Mouse (Mus musculus) midbrain, postnatal 0 days (tissue): ENCODE measurements at regions not wholly inside any gene's neighbourhood (a gene's known extent, or its start where the extent isn't known, plus 50 kb on each side); places are given as distances from the start of the nearest gene placed in this dataset.

ENCODE experiments used
- ATAC-seq: fragments of 200-750 bp; cut with Nextera tagmentation; 2 replicates; pipeline ENCODE4 v1.8.0; 2017; ENCODE audit warnings: moderate number of reproducible peaks, mild to moderate bottlenecking, moderate TSS enrichment, moderate library complexity; ENCODE audit not compliant: low FRiP score
- DNase-seq: peaks from one replicate; pipeline ENCODE4 v3.0.0-alpha.2; 2015; ENCODE audit warnings: low spot score
- H3K27ac ChIP-seq: fragments of 300-500 bp; sonication (generic); 2 replicates; pipeline ENCODE4 v1.5.1; 2014; ENCODE audit warnings: low read depth, mild to moderate bottlenecking, low read length, mixed read lengths
- H3K27me3 ChIP-seq: fragments of 300-500 bp; sonication (generic); 2 replicates; pipeline ENCODE4 v1.6.1; 2014; ENCODE audit warnings: low read length, control low read depth, mixed read lengths; ENCODE audit not compliant: insufficient read depth
- H3K36me3 ChIP-seq: fragments of 300-500 bp; sonication (generic); 2 replicates; pipeline ENCODE4 v1.6.1; 2014; ENCODE audit warnings: low read length, control low read depth, mixed read lengths; ENCODE audit not compliant: insufficient read depth
- H3K4me1 ChIP-seq: fragments of 300-500 bp; sonication (generic); 2 replicates; pipeline ENCODE4 v1.6.1; 2014; ENCODE audit warnings: mild to moderate bottlenecking, control low read depth, antibody characterized with exemption, low read length, mixed read lengths; ENCODE audit not compliant: insufficient read depth
- H3K4me2 ChIP-seq: fragments of 300-500 bp; sonication (generic); 2 replicates; pipeline ENCODE4 v1.6.1; 2014; ENCODE audit warnings: low read depth, mild to moderate bottlenecking, low read length, mixed read lengths; ENCODE audit not compliant: poor library complexity, severe bottlenecking
- H3K4me3 ChIP-seq: fragments of 300-500 bp; sonication (generic); 2 replicates; pipeline ENCODE4 v1.5.1; 2014; ENCODE audit warnings: low read depth, mild to moderate bottlenecking, low read length, moderate library complexity
- H3K9ac ChIP-seq: fragments of 300-500 bp; sonication (generic); replicated peaks from 2 replicates; pipeline ENCODE4 v1.6.1; 2014; ENCODE audit warnings: mild to moderate bottlenecking, low read length, moderate library complexity, mixed read lengths; ENCODE audit not compliant: poor library complexity, severe bottlenecking
- H3K9me3 ChIP-seq: fragments of 300-500 bp; sonication (generic); 2 replicates; pipeline ENCODE4 v1.6.1; 2016; ENCODE audit warnings: low read length, control low read depth
- CTCF ChIP-seq: IDR thresholded peaks from 2 replicates; pipeline ENCODE4 v1.5.1; 2016; ENCODE audit warnings: antibody characterized with exemption, mild to moderate bottlenecking
- WGBS: fragments of 180-500 bp; shearing (Covaris S2); extraction: QIAGEN DNeasy Blood & Tissue Kit; methylation state at CpG from one replicate; pipeline ENCODE4 v1.1.7; 2014; 5-methylcytosine and 5-hydroxymethylcytosine counted together

DNA sequence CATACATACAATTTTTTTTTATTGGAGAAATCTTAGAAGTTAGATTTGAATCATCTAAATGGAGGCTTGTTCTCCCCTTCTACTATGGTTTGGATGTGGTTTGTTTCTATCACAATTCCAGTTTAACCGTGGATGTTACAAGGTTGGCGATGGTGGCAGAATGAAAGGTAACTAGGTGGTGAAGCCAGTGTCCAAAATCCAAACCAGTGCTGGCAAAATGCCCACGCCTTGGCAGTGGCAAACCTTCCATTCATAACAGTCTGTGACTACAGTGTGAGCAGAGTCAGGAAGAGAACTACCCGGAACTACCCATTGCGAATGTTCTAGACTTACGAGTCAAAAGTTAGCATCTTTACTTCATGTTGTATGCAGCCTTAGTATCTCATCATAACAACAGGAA is 163.6 kb upstream of the Ccdc122 start:
- Histone ChIP-seq H3K4me1 (0 out of 2 replicates have a peak, but pooled peaks cover 6% of the 10 kb centered on the region), H3K36me3 (no peaks in the 10 kb centered on the region), H3K9ac (no peak overlapping the region), H3K4me3 (no peak overlapping the region), H3K4me2 (no peak overlapping the region), H3K9me3 (no peaks in the 10 kb centered on the region), H3K27ac (no peak overlapping the region), H3K27me3 (no peaks in the 10 kb centered on the region)
- no peak for ATAC-seq
- DNase-seq: no peak
- no peak for TF ChIP-seq CTCF
- WGBS: 98% methylated on average over 6 of the region's 6 CpGs

DNA sequence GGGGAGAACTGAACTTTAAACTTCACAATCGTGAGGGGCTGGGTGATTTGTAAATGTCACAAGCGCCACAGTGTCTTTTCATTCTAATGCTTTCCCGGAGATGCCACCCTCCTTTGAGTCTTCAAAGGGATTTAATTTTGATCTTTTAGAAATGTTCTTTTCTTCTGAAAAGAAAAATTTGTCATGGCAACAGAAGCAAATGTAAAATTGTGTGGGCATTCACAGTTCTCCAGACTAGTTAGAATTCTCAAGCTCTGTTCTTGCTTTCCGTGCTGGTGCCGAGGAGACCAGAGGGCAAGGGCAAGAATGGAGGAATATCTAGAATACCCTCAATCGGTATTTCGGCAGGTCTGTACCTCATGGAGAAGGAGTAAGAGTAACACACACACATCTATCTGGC is 164.1 kb upstream of the Ccdc122 start:
- H3K9ac ChIP-seq: no peak overlapping the region
- 76% methylated on average over 7 of the region's 7 CpGs for WGBS
- ATAC-seq: no peak
- 0 out of 2 replicates have a peak, but pooled peaks cover 6% of the 10 kb centered on the region for H3K4me1 ChIP-seq
- no peak overlapping the region for H3K4me2 ChIP-seq
- no peaks in the 10 kb centered on the region for H3K27me3 ChIP-seq
- DNase-seq: no peak
- no peak overlapping the region for H3K4me3 ChIP-seq
- H3K27ac ChIP-seq: no peak overlapping the region
- no peaks in the 10 kb centered on the region for H3K9me3 ChIP-seq
- no peaks in the 10 kb centered on the region for H3K36me3 ChIP-seq
- TF ChIP-seq CTCF: no peak

DNA sequence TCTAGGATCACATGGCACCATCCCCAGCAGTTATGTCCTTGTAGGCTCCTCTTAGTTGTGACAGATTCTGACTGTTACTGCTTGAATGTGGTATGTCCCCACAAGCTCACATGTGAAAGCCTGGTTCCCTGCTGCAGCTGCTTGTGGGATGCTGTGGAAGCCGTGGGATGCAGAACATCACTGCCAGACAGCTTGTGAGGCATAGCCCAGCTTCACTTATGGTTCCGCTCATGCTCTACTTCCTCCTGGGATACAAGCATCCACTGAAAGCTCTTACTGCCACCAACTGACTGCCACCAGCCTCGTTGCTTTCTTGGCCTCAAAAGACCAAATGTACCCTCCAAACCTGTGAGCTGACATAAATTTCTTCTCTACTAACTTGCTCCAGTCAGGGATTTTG is 167.7 kb upstream of the Ccdc122 start:
- DNase-seq (no peak), ATAC-seq (no peak)
- Histone ChIP-seq H3K9ac (no peak overlapping the region), H3K9me3 (no peaks in the 10 kb centered on the region), H3K4me1 (no peaks in the 10 kb centered on the region), H3K4me3 (no peak overlapping the region), H3K27me3 (no peaks in the 10 kb centered on the region), H3K36me3 (no peaks in the 10 kb centered on the region), H3K27ac (no peak overlapping the region), H3K4me2 (no peak overlapping the region)
- no peak for TF ChIP-seq CTCF
- 93% methylated on average over 3 of the region's 3 CpGs for WGBS

DNA sequence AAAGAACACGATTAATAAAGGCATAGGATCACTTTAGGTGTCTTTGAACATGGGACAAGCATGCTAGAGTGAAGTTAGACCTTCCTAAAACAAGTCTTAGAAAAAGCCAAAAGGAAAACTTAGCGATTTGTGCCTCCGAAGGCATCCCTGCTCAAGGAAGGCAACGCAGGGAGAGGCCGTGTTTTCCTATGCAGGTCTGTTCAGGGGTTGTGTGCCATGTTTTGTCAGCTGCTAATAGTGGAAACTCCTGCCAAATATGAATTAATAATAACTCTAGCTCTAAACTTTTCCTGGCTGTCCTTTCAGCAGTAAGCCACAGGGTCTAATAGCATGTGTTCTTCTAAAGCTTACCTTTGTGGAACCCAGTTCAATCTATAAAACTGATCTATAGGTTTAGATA is 168.4 kb upstream of the Ccdc122 start:
- Histone ChIP-seq H3K9me3 (no peaks in the 10 kb centered on the region), H3K36me3 (no peaks in the 10 kb centered on the region), H3K4me3 (no peak overlapping the region), H3K4me1 (no peaks in the 10 kb centered on the region), H3K27ac (no peak overlapping the region), H3K27me3 (no peaks in the 10 kb centered on the region), H3K4me2 (no peak overlapping the region), H3K9ac (no peak overlapping the region)
- WGBS: 88% methylated on average over 5 of the region's 5 CpGs
- no peak for TF ChIP-seq CTCF
- DNase-seq (no peak), ATAC-seq (no peak)

DNA sequence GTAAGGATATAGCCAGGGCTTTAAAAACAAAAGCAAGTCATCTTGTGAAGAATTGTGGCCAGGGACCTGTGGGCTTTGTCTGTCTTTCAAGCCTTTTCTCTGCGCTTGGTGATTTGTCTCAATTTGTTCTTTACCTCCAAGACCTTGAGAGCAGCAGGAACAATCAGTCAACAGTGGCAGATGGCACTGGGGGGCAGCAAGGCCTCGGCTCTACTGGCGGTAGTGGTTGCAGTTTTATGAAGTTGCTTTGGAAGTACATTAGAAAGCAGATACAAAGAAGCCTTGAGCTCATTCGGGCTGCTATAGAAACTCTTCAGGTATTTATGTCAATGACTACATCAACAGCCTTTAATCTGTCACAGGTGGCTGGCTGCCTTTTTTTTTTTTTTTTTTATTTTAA is 171.9 kb upstream of the Ccdc122 start:
- Histone ChIP-seq H3K4me3 (no peak overlapping the region), H3K9ac (no peak overlapping the region), H3K36me3 (no peaks in the 10 kb centered on the region), H3K27me3 (no peaks in the 10 kb centered on the region), H3K4me2 (no peak overlapping the region), H3K4me1 (no peaks in the 10 kb centered on the region), H3K9me3 (no peaks in the 10 kb centered on the region), H3K27ac (no peak overlapping the region)
- no peak for TF ChIP-seq CTCF
- WGBS: 48% methylated on average over 4 of the region's 4 CpGs
- DNase-seq: no peak
- no peak for ATAC-seq

DNA sequence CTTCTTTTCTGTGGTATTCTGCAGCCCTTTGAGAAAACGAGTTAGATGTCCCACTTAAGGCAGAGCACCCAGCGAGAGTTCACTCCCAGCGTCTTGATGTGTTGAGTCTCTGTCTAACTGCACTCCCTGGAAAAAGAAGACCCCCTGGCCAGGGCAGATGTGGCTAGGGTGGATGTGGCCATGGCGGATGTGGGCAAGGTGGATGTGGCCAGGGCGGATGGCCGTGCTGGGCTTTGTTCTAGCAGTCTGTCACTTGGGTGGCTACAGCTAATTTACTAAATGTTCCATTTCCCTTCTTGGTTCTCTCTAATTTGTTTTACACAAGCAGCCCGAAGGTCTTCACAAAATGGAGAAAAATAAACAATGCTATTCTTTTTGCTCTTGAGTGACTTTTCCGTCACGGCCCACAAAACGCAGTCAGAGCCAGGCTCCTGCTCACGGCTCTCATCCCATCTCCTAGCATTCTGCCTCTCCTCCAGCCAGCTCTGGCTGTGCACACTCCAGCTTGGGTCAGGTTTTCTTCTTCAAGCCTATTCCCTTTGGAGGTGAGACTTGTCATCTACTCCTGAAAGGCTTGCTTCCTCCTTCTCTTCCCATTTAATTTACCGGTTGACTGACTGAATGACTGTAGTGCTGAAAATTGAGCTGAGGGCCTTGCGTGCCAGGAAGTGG is 173.4 kb upstream of the Ccdc122 start:
- Histone ChIP-seq H3K27me3 (no peaks in the 10 kb centered on the region), H3K36me3 (no peaks in the 10 kb centered on the region), H3K27ac (no peak overlapping the region), H3K4me2 (no peak overlapping the region), H3K4me1 (no peaks in the 10 kb centered on the region), H3K9ac (no peak overlapping the region), H3K9me3 (no peaks in the 10 kb centered on the region), H3K4me3 (no peak overlapping the region)
- no peak for ATAC-seq
- no peak for DNase-seq
- no peak for TF ChIP-seq CTCF
- 83% methylated on average over 13 of the region's 13 CpGs for WGBS
